Mouse (Mus musculus) E14TG2a.4 (cell line): Measurements from ENCODE around the gene Vav3.

Experiments used
- CTCF ChIP-seq: conservative IDR thresholded peaks from 2 replicates; pipeline ENCODE4 v1.5.1; 2014; ENCODE audit warnings: low read length
- NANOG ChIP-seq: IDR thresholded peaks from 2 replicates; pipeline ENCODE4 v1.6.1; 2014; ENCODE audit warnings: borderline replicate concordance, low read length, mixed read lengths

GRCm38 (mm10) chr3:109515479-109515878 lies 175.0 kb downstream of the Vav3 start:
- TF ChIP-seq CTCF (no peak), NANOG (no peak)
